Mouse (Mus musculus) embryonic fibroblast, embryonic 13.5 days (primary cell): Measurements from ENCODE around the gene E130208F15Rik. TPM values are rescaled to one million over a fixed set of nuclear protein-coding genes. Genes with fewer than 3 reads are reported as not detected.
A peak's percentile ranks its signal among the peaks of the same experiment; 100 is the strongest.

Source experiments
- H3K27ac ChIP-seq: 2 replicates; pipeline ENCODE4 v1.5.1; 2012; ENCODE audit warnings: low read length, control low read depth, inconsistent platforms; ENCODE audit not compliant: insufficient read depth
- H3K4me1 ChIP-seq: 2 replicates; pipeline ENCODE4 v1.6.1; 2011; ENCODE audit warnings: low read length; ENCODE audit not compliant: control insufficient read depth, insufficient read depth
- H3K4me3 ChIP-seq: 2 replicates; pipeline ENCODE4 v1.5.1; 2011; ENCODE audit warnings: mild to moderate bottlenecking, control low read depth, low read length; ENCODE audit not compliant: insufficient read depth
- CTCF ChIP-seq: IDR thresholded peaks from 2 replicates; pipeline ENCODE4 v1.5.1; 2011; ENCODE audit warnings: mild to moderate bottlenecking, control low read depth, low read length, moderate library complexity, borderline replicate concordance; ENCODE audit not compliant: insufficient read depth
- POLR2A ChIP-seq: IDR thresholded peaks from 2 replicates; pipeline ENCODE4 v1.6.1; 2011; ENCODE audit warnings: low read depth, mild to moderate bottlenecking, control low read depth, low read length, moderate library complexity
- polyA plus RNA-seq: library from polyadenylated mRNA; stranded (reverse); fragments of >200 nt; gene quantifications from 2 replicates; pipeline ENCODE4 v1.2.4, GENCODE M21; 2011; ENCODE audit warnings: low read depth; ENCODE audit not compliant: missing spikeins, insufficient read length

The E130208F15Rik gene
- polyA plus RNA-seq, 1 experiment, result 0.90 TPM

- Histone ChIP-seq H3K27ac (no peak overlapping the region), H3K4me3 (no peak overlapping the region), H3K4me1 (no peaks in the 10 kb centered on the region)
- TF ChIP-seq POLR2A (no peak), CTCF (no peak)
Measured at GRCm38 (mm10) chr7:30354059-30354458, 32.5 kb downstream of the E130208F15Rik start.

GRCm38 (mm10) chr7:30358378-30359186 is 37.0 kb downstream of the E130208F15Rik start:
- Histone ChIP-seq H3K27ac (no peak overlapping the region), H3K4me1 (no peaks in the 10 kb centered on the region), H3K4me3 (no peak overlapping the region)
- no peak for TF ChIP-seq CTCF

- Histone ChIP-seq H3K4me1 (no peaks in the 10 kb centered on the region), H3K27ac (no peak overlapping the region), H3K4me3 (no peak overlapping the region)
- TF ChIP-seq POLR2A, result no peak
- no peak for TF ChIP-seq CTCF
Measured at GRCm38 (mm10) chr7:30359276-30359865, 37.8 kb downstream of the E130208F15Rik start.

- H3K27ac ChIP-seq, result no peak overlapping the region
- no peak overlapping the region for H3K4me3 ChIP-seq
- TF ChIP-seq CTCF, result no peak
- no peak for TF ChIP-seq POLR2A
- H3K4me1 ChIP-seq, result no peaks in the 10 kb centered on the region
Measured at GRCm38 (mm10) chr7:30360028-30360427, 38.5 kb downstream of the E130208F15Rik start.

GRCm38 (mm10) chr7:30362652-30363343 is 41.3 kb downstream of the E130208F15Rik start, which contains the start of gene Lrfn3:
Lrfn3 (minus strand) TSS chr7:30362772.
- H3K27ac ChIP-seq, result no peak within 1 kb of the TSS
- peak within 1 kb of the TSS; percentile 56 for H3K4me3 ChIP-seq
- H3K4me1 ChIP-seq, result no peaks in the 10 kb centered on the region
- TF ChIP-seq POLR2A (0 out of 2 replicates have a peak, but pooled peaks have one; percentile 25), CTCF (no peak)

GRCm38 (mm10) chr7:30363344-30363738 is 41.8 kb downstream of the E130208F15Rik start:
- H3K4me1 ChIP-seq, result no peaks in the 10 kb centered on the region
- peak overlapping the region; percentile 31 for H3K4me3 ChIP-seq
- no peak overlapping the region for H3K27ac ChIP-seq
- no peak for TF ChIP-seq CTCF
- TF ChIP-seq POLR2A, result no peak

- Histone ChIP-seq H3K27ac (no peak overlapping the region), H3K4me3 (no peak overlapping the region), H3K4me1 (no peaks in the 10 kb centered on the region)
- TF ChIP-seq POLR2A (no peak), CTCF (no peak)
Measured at GRCm38 (mm10) chr7:30367466-30367865, 45.9 kb downstream of the E130208F15Rik start.

Other genes starting within 250 kb of the E130208F15Rik start
- 1.8 and 2.8 TPM in 2 replicates for gene Zfp82, start 248.8 kb upstream of the E130208F15Rik start, polyA plus RNA-seq
- 2.3 and 2.7 TPM in 2 replicates for gene Gm26920, start 231.3 kb upstream of the E130208F15Rik start, polyA plus RNA-seq
- gene Zfp566, start 231.2 kb upstream of the E130208F15Rik start, polyA plus RNA-seq, result 2.7 and 4.8 TPM in 2 replicates
- 95.0 and 119 TPM in 2 replicates for gene Zfp260, start 227.0 kb upstream of the E130208F15Rik start, polyA plus RNA-seq
- 8.4 and 9.4 TPM in 2 replicates for gene Zfp382, start 199.8 kb upstream of the E130208F15Rik start, polyA plus RNA-seq
- 62.6 and 68.9 TPM in 2 replicates for gene Zfp146, start 152.0 kb upstream of the E130208F15Rik start, polyA plus RNA-seq
- not detected in 2 replicates for gene Cox7a1, start 137.6 kb upstream of the E130208F15Rik start, polyA plus RNA-seq
- 465 and 512 TPM in 2 replicates for gene Capns1, start 122.9 kb upstream of the E130208F15Rik start, polyA plus RNA-seq
- gene Polr2i, start 89.8 kb upstream of the E130208F15Rik start, polyA plus RNA-seq, result 52.0 and 53.4 TPM in 2 replicates
- 83.5 and 90.8 TPM in 2 replicates for gene Tbcb, start 89.5 kb upstream of the E130208F15Rik start, polyA plus RNA-seq
- gene Ovol3, start 86.0 kb upstream of the E130208F15Rik start, polyA plus RNA-seq, result not detected in 2 replicates
- not detected in 2 replicates for gene Thap8, start 41.6 kb upstream of the E130208F15Rik start, polyA plus RNA-seq
- gene Wdr62, start 41.3 kb upstream of the E130208F15Rik start, polyA plus RNA-seq, result 7.7 and 8.2 TPM in 2 replicates
- 124 and 149 TPM in 2 replicates for gene Clip3, start 30.0 kb upstream of the E130208F15Rik start, polyA plus RNA-seq
- 20.7 and 21.3 TPM in 2 replicates for gene Alkbh6, start 13.0 kb upstream of the E130208F15Rik start, polyA plus RNA-seq
- gene Syne4, start 6.9 kb upstream of the E130208F15Rik start, polyA plus RNA-seq, result 1.5 and 2.6 TPM in 2 replicates
- gene Sdhaf1, start 2.2 kb downstream of the E130208F15Rik start, polyA plus RNA-seq, result 6.1 and 6.8 TPM in 2 replicates
- 7.5 and 7.6 TPM in 2 replicates for gene Lrfn3, start 41.0 kb downstream of the E130208F15Rik start, polyA plus RNA-seq
- gene Tyrobp, start 92.0 kb downstream of the E130208F15Rik start, polyA plus RNA-seq, result 7.6 TPM in 1 of 2 replicates, not detected in the other
- gene Hcst, start 98.1 kb downstream of the E130208F15Rik start, polyA plus RNA-seq, result not detected in 2 replicates
- gene Nfkbid, start 100.0 kb downstream of the E130208F15Rik start, polyA plus RNA-seq, result 0.42 and 1.1 TPM in 2 replicates
- gene Aplp1, start 123.8 kb downstream of the E130208F15Rik start, polyA plus RNA-seq, result 30.8 and 34.2 TPM in 2 replicates
- not detected in 2 replicates for gene Kirrel2, start 135.9 kb downstream of the E130208F15Rik start, polyA plus RNA-seq
- not detected in 2 replicates for gene Nphs1, start 136.6 kb downstream of the E130208F15Rik start, polyA plus RNA-seq
- not detected in 2 replicates for gene Prodh2, start 171.9 kb downstream of the E130208F15Rik start, polyA plus RNA-seq
- gene Arhgap33, start 213.3 kb downstream of the E130208F15Rik start, polyA plus RNA-seq, result 4.3 and 7.1 TPM in 2 replicates
- gene Hspb6, start 230.4 kb downstream of the E130208F15Rik start, polyA plus RNA-seq, result 55.6 and 58.1 TPM in 2 replicates
- gene Proser3, start 230.6 kb downstream of the E130208F15Rik start, polyA plus RNA-seq, result 7.7 and 8.0 TPM in 2 replicates
- gene Lin37, start 238.1 kb downstream of the E130208F15Rik start, polyA plus RNA-seq, result 30.6 and 38.5 TPM in 2 replicates
- 49.1 and 79.1 TPM in 2 replicates for gene U2af1l4, start 241.6 kb downstream of the E130208F15Rik start, polyA plus RNA-seq
- 1.4 and 3.1 TPM in 2 replicates for gene Gm49396, start 241.6 kb downstream of the E130208F15Rik start, polyA plus RNA-seq
- gene Psenen, start 241.9 kb downstream of the E130208F15Rik start, polyA plus RNA-seq, result 130 and 134 TPM in 2 replicates
- gene Igflr1, start 243.7 kb downstream of the E130208F15Rik start, polyA plus RNA-seq, result not detected in 2 replicates